In genomic region chr8:93811719-93812475, GRCm38 (mm10) we compare ENCODE assay signal across 8 mouse cellular contexts. TPM values are rescaled to one million over a fixed set of nuclear protein-coding genes. Genes with fewer than 3 reads are reported as not detected.
DNase-seq lines count a peak whose midpoint lies in the region; ATAC-seq and TF ChIP-seq lines count a peak whose summit lies in the region.

No protein-coding gene starts in this region.

- H3K27me3 ChIP-seq in lung, postnatal 0 days (replicated peaks; ENCODE audit: insufficient read depth, low read length), result peaks cover 14% of the 10 kb centered on the region
- H3K27me3 ChIP-seq in hindbrain, embryonic 15.5 days, result no peaks in the 10 kb centered on the region

- no peaks in the 10 kb centered on the region for H3K36me3 ChIP-seq in lung, postnatal 0 days (ENCODE audit: insufficient read depth, low read length)
- no peaks in the 10 kb centered on the region for H3K36me3 ChIP-seq in hindbrain, embryonic 15.5 days

- no peak overlapping the region for H3K9ac ChIP-seq in lung, postnatal 0 days (replicated peaks; ENCODE audit: low read depth)
- peak overlapping the region; percentile 95 for H3K9ac ChIP-seq in hindbrain, embryonic 15.5 days

- DNase-seq in cerebellum, adult 11 months, result peak; percentile 52
- no peak for DNase-seq in lung, postnatal 0 days (ENCODE audit: low spot score)
- no peak for DNase-seq in lung, adult 18-20 months
- DNase-seq in retina, embryonic 14.5 days (ENCODE audit: low spot score), result peak; percentile 18
- DNase-seq in frontal cortex, postnatal 14 days (ENCODE audit: low spot score in 2 of 2), result no peak
- DNase-seq in yolk sac, embryonic 10.5 days (ENCODE audit: low spot score), result no peak

- TF ChIP-seq CTCF in lung, postnatal 0 days (IDR thresholded peaks at IDR 0.05), result no peak

- no peak for ATAC-seq in cerebellum, adult (ENCODE audit: insufficient number of reproducible peaks, low FRiP score, low TSS enrichment)
- ATAC-seq in lung, postnatal 0 days, result no peak
- no peak for ATAC-seq in hindbrain, embryonic 15.5 days (ENCODE audit: low FRiP score, low read depth)

- 19% methylated on average over 19 of the region's 20 CpGs for WGBS in lung, postnatal 0 days
- WGBS in hindbrain, embryonic 15.5 days, result 3% methylated on average over 20 of the region's 20 CpGs

- H3K27ac ChIP-seq in lung, postnatal 0 days (ENCODE audit: low read length), result no peak overlapping the region
- peak overlapping the region; percentile 99 for H3K27ac ChIP-seq in hindbrain, embryonic 15.5 days (replicated peaks)

- peaks cover 4% of the 10 kb centered on the region; the same call in 1 of the 2 replicates for H3K4me1 ChIP-seq in lung, postnatal 0 days (ENCODE audit: insufficient read depth, low read depth, low read length)
- H3K4me1 ChIP-seq in hindbrain, embryonic 15.5 days (replicated peaks), result peaks cover 42% of the 10 kb centered on the region

- TF ChIP-seq EP300 in lung, postnatal 0 days (IDR thresholded peaks at IDR 0.05), result no peak

- H3K9me3 ChIP-seq in lung, postnatal 0 days (ENCODE audit: low read length), result no peaks in the 10 kb centered on the region
- H3K9me3 ChIP-seq in hindbrain, embryonic 15.5 days, result no peaks in the 10 kb centered on the region

- H3K4me3 ChIP-seq in lung, postnatal 0 days (ENCODE audit: low read depth, low read length), result peak overlapping the region; percentile 58
- H3K4me3 ChIP-seq in hindbrain, embryonic 15.5 days, result peak overlapping the region; percentile 86

- H3K4me2 ChIP-seq in lung, postnatal 0 days (replicated peaks; ENCODE audit: low read depth, low read length), result peak overlapping the region; percentile 83
- H3K4me2 ChIP-seq in hindbrain, embryonic 15.5 days, result peak overlapping the region; percentile 79

RNA-seq across cellular contexts. Expression of gene Gnao1, which starts 2.1 kb away (rescaled TPM):
- polyA plus RNA-seq in lung, postnatal 0 days (2015; fragmentation: Nextera tagmentation; extraction: Ambion mirVana), result 5.9 and 8.5 TPM in 2 replicates
- polyA plus RNA-seq in hindbrain, embryonic 15.5 days (2015; fragmentation: Nextera tagmentation; extraction: Ambion mirVana), result 225 and 267 TPM in 2 replicates

Comparison
In these comparisons a context has a peak if more than half of its experiments do, and no peak if none do; other contexts are left out.
1. DNase-seq: peak in cerebellum, adult 11 months (single experiment) and retina, embryonic 14.5 days (single experiment); none in lung, postnatal 0 days (single experiment), lung, adult 18-20 months (0 of 2), frontal cortex, postnatal 14 days (0 of 2) and yolk sac, embryonic 10.5 days (single experiment).
2. RNA of gene Gnao1, which starts 2.1 kb away (polyA plus RNA-seq): 225 to 267 TPM in hindbrain, embryonic 15.5 days; 5.9 to 8.5 TPM in lung, postnatal 0 days; every median in the first group is over 10 times any median in the second.